Mouse (Mus musculus) retina, adult 2 months (tissue): ENCODE measurements at regions not wholly inside any gene's neighbourhood (a gene's known extent, or its start where the extent isn't known, plus 50 kb on each side); places are given as distances from the start of the nearest gene placed in this dataset.
"Not testable (repeated sequence)": the region's sequence is repeated elsewhere in the genome, so short reads cannot be mapped to it uniquely, and the experiment has no call there.

Source experiments
- DNase-seq: peaks from one replicate; pipeline ENCODE4 v3.0.0-alpha.2; 2012; ENCODE audit warnings: low read depth, low spot score

DNA sequence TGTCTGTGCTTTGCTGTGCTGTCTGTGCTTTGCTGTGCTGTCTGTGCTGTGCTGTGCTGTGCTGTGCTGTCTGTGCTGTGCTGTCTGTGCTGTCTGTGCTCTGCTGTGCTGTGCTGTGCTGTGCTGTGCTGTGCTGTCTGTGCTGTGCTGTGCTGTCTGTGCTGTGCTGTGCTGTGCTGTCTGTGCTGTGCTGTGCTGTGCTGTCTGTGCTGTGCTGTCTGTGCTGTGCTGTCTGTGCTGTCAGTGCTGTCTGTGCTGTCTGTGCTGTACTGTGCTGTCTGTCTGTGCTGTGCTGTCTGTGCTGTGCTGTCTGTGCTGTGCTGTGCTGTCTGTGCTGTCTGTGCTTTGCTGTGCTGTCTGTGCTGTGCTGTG lies 196.5 kb downstream of the Tcp10c start:
- not testable (repeated sequence) for DNase-seq

DNA sequence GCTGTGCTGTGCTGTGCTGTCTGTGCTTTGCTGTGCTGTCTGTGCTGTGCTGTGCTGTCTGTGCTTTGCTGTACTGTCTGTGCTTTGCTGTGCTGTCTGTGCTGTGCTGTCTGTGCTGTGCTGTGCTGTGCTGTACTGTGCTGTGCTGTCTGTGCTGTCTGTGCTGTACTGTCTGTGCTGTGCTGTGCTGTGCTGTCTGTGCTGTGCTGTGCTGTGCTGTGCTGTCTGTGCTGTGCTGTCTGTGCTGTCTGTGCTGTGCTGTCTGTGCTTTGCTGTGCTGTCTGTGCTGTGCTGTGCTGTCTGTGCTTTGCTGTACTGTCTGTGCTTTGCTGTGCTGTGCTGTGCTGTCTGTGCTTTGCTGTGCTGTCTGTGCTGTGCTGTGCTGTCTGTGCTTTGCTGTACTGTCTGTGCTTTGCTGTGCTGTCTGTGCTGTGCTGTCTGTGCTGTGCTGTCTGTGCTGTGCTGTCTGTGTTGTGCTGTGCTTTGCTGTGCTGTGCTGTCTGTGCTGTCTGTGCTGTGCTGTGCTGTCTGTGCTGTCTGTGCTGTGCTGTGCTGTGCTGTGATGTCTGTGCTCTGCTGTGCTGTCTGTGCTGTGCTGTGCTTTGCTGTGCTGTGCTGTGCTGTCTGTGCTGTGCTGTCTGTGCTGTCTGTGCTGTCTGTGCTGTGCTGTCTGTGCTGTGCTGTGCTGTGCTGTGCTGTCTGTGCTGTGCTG lies 197.5 kb downstream of the Tcp10c start:
- DNase-seq: not testable (repeated sequence)

DNA sequence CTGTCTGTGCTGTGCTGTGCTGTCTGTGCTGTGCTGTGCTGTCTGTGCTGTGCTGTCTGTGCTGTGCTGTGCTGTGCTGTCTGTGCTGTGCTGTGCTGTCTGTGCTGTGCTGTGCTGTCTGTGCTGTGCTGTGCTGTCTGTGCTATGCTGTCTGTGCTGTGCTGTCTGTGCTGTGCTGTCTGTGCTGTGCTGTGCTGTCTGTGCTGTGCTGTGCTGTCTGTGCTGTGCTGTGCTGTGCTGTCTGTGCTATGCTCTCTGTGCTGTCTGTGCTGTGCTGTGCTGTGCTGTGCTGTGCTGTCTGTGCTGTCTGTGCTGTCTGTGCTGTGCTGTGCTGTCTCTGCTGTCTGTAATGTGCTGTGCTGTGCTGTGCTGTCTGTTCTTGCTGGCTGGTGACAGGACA lies 198.5 kb downstream of the Tcp10c start:
- not testable (repeated sequence) for DNase-seq

DNA sequence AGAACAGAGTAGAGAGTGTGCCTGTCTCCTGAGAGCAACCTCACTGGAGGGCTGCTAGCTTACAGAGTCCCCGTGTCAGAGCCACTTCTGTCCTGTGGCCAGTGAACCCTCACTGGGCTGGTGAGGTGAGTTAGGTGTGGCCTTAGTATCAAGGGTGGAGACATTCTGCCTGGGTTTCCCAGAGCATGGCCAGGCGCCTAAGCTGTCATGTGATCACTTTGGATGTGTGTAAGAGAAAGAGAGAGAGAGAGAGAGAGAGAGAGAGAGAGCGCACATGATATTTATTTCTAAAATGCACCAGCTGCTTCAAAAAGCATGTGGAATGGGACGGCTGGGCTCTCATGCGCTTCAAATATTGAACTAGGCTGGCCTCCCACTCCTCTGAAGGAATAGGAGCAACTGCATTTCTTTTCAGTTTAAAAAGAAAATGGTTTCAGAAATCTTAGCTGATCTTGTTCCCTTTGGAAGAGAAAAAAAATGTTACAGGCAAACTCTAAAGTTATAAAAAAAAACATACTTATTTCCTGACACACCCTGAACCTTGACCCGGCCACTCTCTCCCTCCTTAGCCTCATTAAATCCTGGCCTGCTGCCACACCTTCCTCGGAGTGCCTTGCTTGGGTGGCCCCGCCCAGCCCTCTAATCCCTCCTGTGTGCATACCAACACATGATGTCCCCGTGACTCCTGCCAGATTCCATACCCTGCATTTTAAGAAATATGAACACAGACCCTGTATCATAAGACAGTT lies 201.1 kb downstream of the Tcp10c start:
- not testable (repeated sequence) for DNase-seq

GRCm38 (mm10) chr17:13556060-13556660 lies 201.8 kb downstream of the Tcp10c start:
- not testable (repeated sequence) for DNase-seq

- DNase-seq: no peak
Observed at GRCm38 (mm10) chr17:13558863-13559262, 201.5 kb upstream of the Afdn start.

- DNase-seq: no peak
Observed at GRCm38 (mm10) chr17:13561342-13561741, 199.0 kb upstream of the Afdn start.

GRCm38 (mm10) chr17:13562974-13563373 lies 197.4 kb upstream of the Afdn start:
- DNase-seq: no peak

DNA sequence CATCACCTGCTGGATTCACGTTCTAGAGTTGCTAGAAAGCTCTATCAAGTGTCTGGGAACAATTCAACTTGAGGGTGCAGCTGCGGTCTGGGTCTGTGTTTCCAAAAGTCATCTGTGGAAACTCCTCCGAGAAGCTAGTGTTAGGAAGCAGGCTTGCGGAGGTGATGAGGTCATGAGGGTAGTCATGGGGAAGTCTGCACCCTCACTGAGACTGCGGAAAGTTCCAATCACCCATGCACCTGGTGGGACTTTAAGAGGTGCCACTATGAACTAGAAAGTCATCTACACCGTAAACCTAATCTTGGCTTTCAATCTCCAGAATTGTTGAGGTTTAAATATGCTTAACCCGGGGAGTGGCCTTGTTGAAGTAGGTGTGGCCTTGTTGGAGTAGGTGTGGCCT lies 195.5 kb upstream of the Afdn start:
- DNase-seq: no peak

GRCm38 (mm10) chr17:13566680-13567079 lies 193.7 kb upstream of the Afdn start:
- no peak for DNase-seq

GRCm38 (mm10) chr17:13567183-13567582 lies 193.2 kb upstream of the Afdn start:
- DNase-seq: no peak

DNA sequence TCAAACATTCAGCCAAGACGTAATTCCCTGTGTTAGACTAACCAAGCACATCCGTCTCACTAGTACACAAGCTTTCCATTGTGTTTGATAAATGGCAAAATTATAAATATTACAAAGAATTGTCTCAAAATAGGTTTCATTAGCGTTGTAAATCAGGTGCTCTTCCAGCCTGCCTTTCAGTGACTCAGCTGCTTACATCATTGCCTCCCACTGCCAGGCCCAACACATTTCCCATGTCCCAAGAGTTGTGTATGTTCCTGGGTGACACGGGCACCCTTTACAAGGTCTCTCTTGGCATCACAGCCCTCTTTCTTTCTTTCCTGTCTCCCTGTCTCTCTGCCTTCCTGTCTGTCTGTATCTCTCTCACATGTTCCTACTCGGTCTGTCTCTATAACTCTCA lies 189.5 kb upstream of the Afdn start:
- no peak for DNase-seq

DNA sequence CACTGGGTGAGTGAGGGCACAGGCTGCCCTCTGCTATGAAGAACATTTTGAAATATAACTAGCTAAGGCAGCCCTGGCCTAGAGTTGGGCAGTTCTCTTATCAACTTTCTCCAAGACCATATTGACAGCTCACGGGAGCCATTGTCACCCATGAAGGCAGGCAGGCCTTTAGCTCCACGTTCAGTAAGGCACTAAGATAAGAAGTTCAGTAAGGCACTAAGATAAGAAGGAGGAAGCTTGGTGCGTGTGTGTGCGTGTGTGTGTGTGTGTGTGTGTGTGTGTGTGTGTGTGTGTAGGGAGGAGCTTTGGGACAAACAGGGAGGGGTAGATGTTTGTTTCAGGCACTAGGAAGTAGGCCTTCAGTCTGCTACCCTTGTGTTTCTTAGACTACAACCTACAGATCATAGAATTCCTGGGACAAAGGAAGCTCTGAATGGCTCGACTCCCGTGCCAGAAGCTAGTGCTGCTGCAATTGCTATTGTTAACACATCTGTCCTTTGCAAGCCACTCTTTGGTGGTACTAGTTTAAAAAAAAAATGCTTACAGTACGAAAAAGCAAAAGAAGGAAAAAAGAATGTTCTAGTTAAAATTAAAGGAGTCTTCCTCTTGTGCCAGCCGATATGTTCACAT lies 188.0 kb upstream of the Afdn start:
- no peak for DNase-seq

DNA sequence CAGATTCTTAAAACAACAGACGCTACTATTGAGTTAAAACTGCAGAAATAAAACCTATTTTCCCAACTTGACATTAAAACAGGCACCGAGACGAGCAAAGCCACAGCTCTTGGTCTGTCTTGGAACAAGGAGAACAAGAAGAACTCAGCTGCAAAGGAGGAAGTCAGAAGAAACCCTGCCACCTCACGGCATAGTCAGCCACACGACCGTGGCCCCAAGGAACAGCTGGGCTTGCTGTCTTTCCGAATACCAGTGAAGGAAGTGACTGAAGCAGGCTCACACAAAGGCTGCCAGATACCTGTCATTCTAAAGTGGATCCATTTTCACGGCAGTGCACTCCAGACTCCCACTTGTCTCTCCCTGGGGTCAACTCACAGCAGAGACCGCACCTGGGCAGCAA lies 187.3 kb upstream of the Afdn start:
- DNase-seq: no peak

DNA sequence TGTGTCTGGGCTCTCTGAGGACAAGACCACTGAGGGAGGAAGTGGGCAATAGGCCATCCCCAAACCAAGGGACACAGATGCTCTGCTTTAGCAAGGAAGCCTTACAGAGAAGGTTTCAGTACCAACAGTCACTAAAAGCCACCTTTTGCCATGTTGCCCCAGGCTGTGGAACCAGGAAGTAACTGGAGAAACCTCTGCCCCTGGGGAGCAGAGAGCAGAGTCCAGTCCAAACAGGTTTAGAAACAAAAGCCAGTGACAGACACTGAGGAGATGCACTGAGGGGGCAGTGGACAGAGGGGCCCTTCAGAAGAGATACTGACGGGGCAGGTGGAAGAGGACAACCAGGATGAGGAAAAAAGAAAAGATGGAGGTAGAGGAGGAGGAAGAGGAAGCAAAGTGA lies 186.2 kb upstream of the Afdn start:
- DNase-seq: no peak

DNA sequence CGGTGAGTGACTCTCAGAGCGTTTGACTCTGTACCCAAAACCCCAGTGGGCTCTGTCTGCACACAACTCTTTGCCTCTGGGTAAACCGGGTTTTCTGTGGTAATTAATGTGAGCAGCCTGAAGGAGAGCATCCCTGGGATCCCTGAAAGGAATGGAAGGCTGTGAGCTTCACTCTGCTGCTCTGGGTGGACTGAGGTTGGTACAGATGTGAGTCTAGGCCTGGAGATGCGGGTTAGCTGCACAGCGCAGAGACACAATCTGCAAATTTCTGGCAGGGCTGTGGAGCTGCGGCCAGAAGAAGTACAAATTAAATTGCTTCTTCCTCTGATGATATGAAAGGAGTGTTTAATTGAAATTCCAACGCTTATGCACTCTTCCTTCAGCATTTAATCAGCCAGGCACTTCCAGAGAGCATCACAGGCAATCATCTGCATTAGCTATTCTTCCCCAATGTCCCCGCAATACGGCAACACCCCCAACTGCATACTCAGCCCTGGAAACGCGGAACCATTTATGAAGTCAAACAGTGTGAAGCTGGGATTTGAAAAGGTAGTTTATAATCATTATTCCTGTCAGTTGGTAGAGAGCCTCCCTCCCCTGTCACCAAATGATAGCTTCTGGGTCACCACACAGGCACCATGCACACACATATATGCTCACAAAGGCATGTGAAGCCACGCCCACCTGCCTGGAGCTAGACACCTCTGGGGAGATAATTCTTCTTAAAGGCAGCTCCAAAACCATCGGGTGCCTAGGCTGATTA lies 185.5 kb upstream of the Afdn start:
- no peak for DNase-seq

- no peak for DNase-seq
Observed at GRCm38 (mm10) chr17:13577798-13578197, 182.5 kb upstream of the Afdn start.

- DNase-seq: no peak
Observed at GRCm38 (mm10) chr17:13581214-13581920, 179.0 kb upstream of the Afdn start.

DNA sequence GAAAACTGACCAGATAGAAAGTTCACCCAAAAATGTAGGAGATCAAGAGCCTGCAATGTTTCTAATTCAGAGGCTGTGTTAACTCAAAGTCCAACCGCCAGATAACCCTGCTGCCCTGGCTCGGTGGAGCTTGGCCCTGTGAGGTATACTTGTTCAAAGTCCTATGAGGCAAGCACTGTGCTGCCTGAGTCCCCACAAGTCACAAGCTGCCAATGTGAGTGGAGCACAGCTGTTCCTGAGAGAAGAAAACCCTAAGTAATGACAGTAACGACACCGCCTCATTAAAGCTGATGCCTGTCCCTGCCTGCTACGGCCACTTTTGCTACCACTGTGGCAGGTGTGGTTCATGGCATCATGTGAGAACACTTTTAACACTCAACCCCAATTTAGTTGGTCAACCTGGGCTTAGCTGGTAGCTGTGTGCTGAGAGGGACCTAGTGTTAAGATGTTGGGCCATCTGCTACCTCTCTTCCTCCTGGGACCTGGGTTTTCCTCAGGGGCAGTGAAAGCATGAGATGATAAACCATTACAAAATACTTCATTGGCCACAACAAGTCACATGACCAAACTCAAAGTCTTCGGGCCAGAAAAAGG lies 178.2 kb upstream of the Afdn start:
- no peak for DNase-seq

DNA sequence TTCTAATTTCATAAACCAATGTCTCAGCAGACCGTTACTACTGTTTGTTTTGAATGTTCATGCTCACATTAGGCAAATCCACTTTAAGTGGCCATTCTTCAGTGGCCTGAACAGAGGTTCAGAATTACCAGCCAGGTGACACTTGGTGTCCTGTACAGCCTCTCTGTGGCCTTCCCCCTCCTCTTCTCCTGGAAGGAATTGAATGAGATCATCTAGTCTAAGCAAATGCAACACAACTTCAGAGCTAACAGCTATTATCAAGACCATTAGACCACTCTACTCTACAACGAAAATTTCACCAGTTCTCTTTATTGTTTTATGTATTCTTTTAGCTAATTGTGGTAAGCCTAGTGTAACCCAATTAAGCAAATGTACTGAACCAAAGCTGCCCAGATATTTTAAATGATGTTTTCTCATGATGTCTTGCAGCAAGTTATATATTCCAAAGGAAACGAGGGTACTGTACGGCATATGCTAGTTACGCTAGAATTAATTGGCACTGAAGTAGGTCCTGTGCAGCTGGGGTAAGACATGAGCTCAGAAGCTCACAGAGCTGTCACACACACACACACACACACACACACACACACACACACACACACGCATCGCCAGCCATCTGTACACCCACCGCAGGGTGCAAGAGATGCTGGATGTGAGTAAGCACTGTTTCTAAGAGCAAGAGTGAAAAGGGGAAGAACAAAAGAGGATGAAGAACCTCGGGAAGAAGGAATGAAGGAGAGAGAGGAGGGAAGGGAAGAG lies 176.7 kb upstream of the Afdn start:
- no peak for DNase-seq
